Mouse (Mus musculus) neural tube, embryonic 12.5 days (tissue): ENCODE measurements around the gene Hoxa5. TPM values are rescaled to one million over a fixed set of nuclear protein-coding genes. Genes with fewer than 3 reads are reported as not detected.

Experiments used
- ATAC-seq: fragments of 200-750 bp; cut with Nextera tagmentation; 2 replicates; pipeline ENCODE4 v1.8.0; 2017; ENCODE audit warnings: low read depth, mild to moderate bottlenecking, moderate TSS enrichment, moderate library complexity; ENCODE audit not compliant: low FRiP score
- H3K27ac ChIP-seq: fragments of 300-500 bp; sonication (generic); 2 replicates; pipeline ENCODE4 v1.5.1; 2016
- H3K27me3 ChIP-seq: fragments of 300-500 bp; sonication (generic); replicated peaks from 2 replicates; pipeline ENCODE4 v1.6.1; 2016; ENCODE audit warnings: mild to moderate bottlenecking
- H3K36me3 ChIP-seq: fragments of 300-500 bp; sonication (generic); 2 replicates; pipeline ENCODE4 v1.6.1; 2016; ENCODE audit warnings: mild to moderate bottlenecking
- H3K4me1 ChIP-seq: fragments of 300-500 bp; sonication (generic); 2 replicates; pipeline ENCODE4 v1.6.1; 2016
- H3K4me2 ChIP-seq: fragments of 300-500 bp; sonication (generic); replicated peaks from 2 replicates; pipeline ENCODE4 v1.6.1; 2016; ENCODE audit warnings: mild to moderate bottlenecking
- H3K4me3 ChIP-seq: fragments of 300-500 bp; sonication (generic); 2 replicates; pipeline ENCODE4 v1.5.1; 2016
- H3K9ac ChIP-seq: fragments of 300-500 bp; sonication (generic); 2 replicates; pipeline ENCODE4 v1.6.1; 2016; ENCODE audit warnings: mild to moderate bottlenecking
- H3K9me3 ChIP-seq: fragments of 300-500 bp; sonication (generic); 2 replicates; pipeline ENCODE4 v1.6.1; 2016; ENCODE audit warnings: mild to moderate bottlenecking
- WGBS: fragments of 180-500 bp; shearing (Covaris S2); methylation state at CpG from one replicate; pipeline ENCODE4 v1.1.7; 2016; 5-methylcytosine and 5-hydroxymethylcytosine counted together
- polyA plus RNA-seq: library from polyadenylated mRNA; unstranded; fragments of >200 nt; fragmentation: Nextera tagmentation; extraction: Ambion mirVana; gene quantifications from 2 replicates; pipeline ENCODE4 v1.2.1, GENCODE M21; 2016

Gene Hoxa5
- polyA plus RNA-seq, 1 experiment from 2014 or later: 72.6 TPM

GRCm38 (mm10) chr6:52215771-52216535 lies 11.6 kb upstream of the Hoxa5 start:
- ATAC-seq: no peak
- Histone ChIP-seq H3K36me3 (no peaks in the 10 kb centered on the region), H3K9ac (peak overlapping the region; percentile 100), H3K4me2 (peak overlapping the region; percentile 99), H3K27me3 (no peaks in the 10 kb centered on the region), H3K4me3 (peak overlapping the region; percentile 82), H3K9me3 (no peaks in the 10 kb centered on the region), H3K4me1 (peaks cover 36% of the 10 kb centered on the region), H3K27ac (peak overlapping the region; percentile 99)
- WGBS: under 1% methylated on average over 30 of the region's 30 CpGs

- no peak for ATAC-seq
- peak overlapping the region; percentile 99 for H3K4me2 ChIP-seq
- WGBS: 14% methylated on average over 3 of the region's 3 CpGs
- no peaks in the 10 kb centered on the region for H3K27me3 ChIP-seq
- H3K36me3 ChIP-seq: no peaks in the 10 kb centered on the region
- H3K27ac ChIP-seq: peak overlapping the region; percentile 32; the same call in 1 of the 2 replicates
- H3K9me3 ChIP-seq: no peaks in the 10 kb centered on the region
- H3K4me1 ChIP-seq: peaks cover 36% of the 10 kb centered on the region
- peak overlapping the region; percentile 82 for H3K4me3 ChIP-seq
- H3K9ac ChIP-seq: peak overlapping the region; percentile 100
These were observed 10.7 kb upstream of the Hoxa5 start for GRCm38 (mm10) chr6:52215070-52215469.

- Histone ChIP-seq H3K36me3 (no peaks in the 10 kb centered on the region), H3K27me3 (no peaks in the 10 kb centered on the region), H3K9ac (peak overlapping the region; percentile 100), H3K9me3 (no peaks in the 10 kb centered on the region), H3K4me2 (peak overlapping the region; percentile 99), H3K4me1 (peaks cover 33% of the 10 kb centered on the region), H3K27ac (peak overlapping the region; percentile 76), H3K4me3 (peak overlapping the region; percentile 82)
- ATAC-seq: no peak
- WGBS: 12% methylated on average over 5 of the region's 5 CpGs
These were observed 9.9 kb upstream of the Hoxa5 start for GRCm38 (mm10) chr6:52214271-52214670.

- Histone ChIP-seq H3K27ac (peak within 1 kb of the TSS; percentile 100), H3K4me2 (peak within 1 kb of the TSS; percentile 99), H3K9ac (peak within 1 kb of the TSS; percentile 100), H3K9me3 (no peaks in the 10 kb centered on the region), H3K36me3 (no peaks in the 10 kb centered on the region), H3K4me3 (peak within 1 kb of the TSS; percentile 92), H3K4me1 (peaks cover 25% of the 10 kb centered on the region), H3K27me3 (no peaks in the 10 kb centered on the region)
- 1% methylated on average over 38 of the region's 38 CpGs for WGBS
- peak; percentile 52 for ATAC-seq
These were observed 9.0 kb upstream of the Hoxa5 start, which contains the start of the genes Hoxa3 and Gm28308 for GRCm38 (mm10) chr6:52213119-52213986. Gene Hoxa3, minus strand, starts transcription at chr6:52213336. Gene Gm28308, minus strand, starts transcription at chr6:52213339.

- Histone ChIP-seq H3K9me3 (no peaks in the 10 kb centered on the region), H3K27me3 (no peaks in the 10 kb centered on the region), H3K4me3 (peak overlapping the region; percentile 92), H3K9ac (peak overlapping the region; percentile 100), H3K27ac (peak overlapping the region; percentile 100), H3K4me2 (peak overlapping the region; percentile 99), H3K36me3 (no peaks in the 10 kb centered on the region), H3K4me1 (peaks cover 27% of the 10 kb centered on the region)
- 0 out of 2 replicates have a peak, but pooled peaks have one; percentile 18 for ATAC-seq
- WGBS: 1% methylated on average over 22 of the region's 22 CpGs
These were observed 8.2 kb upstream of the Hoxa5 start for GRCm38 (mm10) chr6:52212556-52213118.

GRCm38 (mm10) chr6:52211961-52212360 lies 7.6 kb upstream of the Hoxa5 start:
- Histone ChIP-seq H3K4me2 (peak overlapping the region; percentile 99), H3K4me1 (peaks cover 30% of the 10 kb centered on the region), H3K36me3 (no peaks in the 10 kb centered on the region; the same call in 1 of the 2 replicates), H3K4me3 (peak overlapping the region; percentile 92), H3K9me3 (no peaks in the 10 kb centered on the region), H3K9ac (peak overlapping the region; percentile 100), H3K27ac (peak overlapping the region; percentile 100), H3K27me3 (no peaks in the 10 kb centered on the region)
- under 1% methylated on average over 13 of the region's 13 CpGs for WGBS
- no peak for ATAC-seq

GRCm38 (mm10) chr6:52211170-52211935 lies 7.0 kb upstream of the Hoxa5 start:
- Histone ChIP-seq H3K27ac (peak overlapping the region; percentile 100), H3K9ac (peak overlapping the region; percentile 100), H3K4me1 (peaks cover 34% of the 10 kb centered on the region), H3K9me3 (no peaks in the 10 kb centered on the region), H3K4me3 (peak overlapping the region; percentile 92), H3K4me2 (peak overlapping the region; percentile 99), H3K27me3 (no peaks in the 10 kb centered on the region), H3K36me3 (peaks cover 2% of the 10 kb centered on the region)
- ATAC-seq: peak; percentile 11
- WGBS: under 1% methylated on average over 37 of the region's 37 CpGs

- peak overlapping the region; percentile 99 for H3K27ac ChIP-seq
- H3K4me1 ChIP-seq: peaks cover 40% of the 10 kb centered on the region
- 1% methylated on average over 12 of the region's 12 CpGs for WGBS
- no peaks in the 10 kb centered on the region for H3K9me3 ChIP-seq
- peaks cover 18% of the 10 kb centered on the region for H3K36me3 ChIP-seq
- H3K4me3 ChIP-seq: peak overlapping the region; percentile 92
- H3K27me3 ChIP-seq: no peaks in the 10 kb centered on the region
- ATAC-seq: no peak
- H3K4me2 ChIP-seq: peak overlapping the region; percentile 99
- peak overlapping the region; percentile 100 for H3K9ac ChIP-seq
These were observed 5.3 kb upstream of the Hoxa5 start for GRCm38 (mm10) chr6:52209685-52210046.

GRCm38 (mm10) chr6:52208868-52209684 lies 4.7 kb upstream of the Hoxa5 start:
- H3K4me3 ChIP-seq: peak overlapping the region; percentile 92
- no peaks in the 10 kb centered on the region for H3K9me3 ChIP-seq
- H3K9ac ChIP-seq: peak overlapping the region; percentile 100
- peak overlapping the region; percentile 99 for H3K27ac ChIP-seq
- H3K36me3 ChIP-seq: peaks cover 19% of the 10 kb centered on the region
- peaks cover 34% of the 10 kb centered on the region for H3K4me1 ChIP-seq
- peak; percentile 24; the same call in 1 of the 2 replicates for ATAC-seq
- WGBS: 1% methylated on average over 18 of the region's 18 CpGs
- H3K4me2 ChIP-seq: peak overlapping the region; percentile 99
- H3K27me3 ChIP-seq: no peaks in the 10 kb centered on the region

- H3K9ac ChIP-seq: peak within 1 kb of the TSS; percentile 100
- ATAC-seq: no peak
These were observed 3.9 kb upstream of the Hoxa5 start, which contains the start of gene Hoxa6 for GRCm38 (mm10) chr6:52208072-52208867. Gene Hoxa6, minus strand, starts transcription at chr6:52208722.

More at GRCm38 (mm10) chr6:52208072-52208867, 3.9 kb upstream of the Hoxa5 start, which contains the start of gene Hoxa6:
- H3K36me3 ChIP-seq: peaks cover 27% of the 10 kb centered on the region
- under 1% methylated on average over 47 of the region's 47 CpGs for WGBS
- peaks cover 41% of the 10 kb centered on the region for H3K4me1 ChIP-seq
- peak within 1 kb of the TSS; percentile 99 for H3K4me2 ChIP-seq
- peak within 1 kb of the TSS; percentile 92 for H3K4me3 ChIP-seq
- peak within 1 kb of the TSS; percentile 99 for H3K27ac ChIP-seq
- no peaks in the 10 kb centered on the region for H3K9me3 ChIP-seq
- H3K27me3 ChIP-seq: no peaks in the 10 kb centered on the region
